Mouse (Mus musculus): Measurements from ENCODE around the gene Cp. TPM values are rescaled to one million over a fixed set of nuclear protein-coding genes. Genes with fewer than 3 reads are reported as not detected.

Cp gene
- polyA plus RNA-seq, 1 experiment from 2014 or later, result 1.1 TPM

GRCm38 (mm10) chr3:19981156-19981555 lies 24.3 kb downstream of the Cp start:
- H3K4me3 ChIP-seq (ENCODE audit: low read depth, low read length), result no peak overlapping the region
- no peaks in the 10 kb centered on the region for H3K27me3 ChIP-seq (ENCODE audit: insufficient read depth, low read length)
- no peak overlapping the region for H3K9ac ChIP-seq
- 79% methylated on average over 2 of the region's 2 CpGs for WGBS
- DNase-seq (no peak), ATAC-seq (ENCODE audit: insufficient read depth) (no peak)
- no peaks in the 10 kb centered on the region for H3K36me3 ChIP-seq (ENCODE audit: insufficient read depth)
- no peaks in the 10 kb centered on the region for H3K4me1 ChIP-seq (ENCODE audit: insufficient read depth)
- H3K27ac ChIP-seq (ENCODE audit: low read depth), result no peak overlapping the region
- TF ChIP-seq CTCF (IDR thresholded peaks at IDR 0.05; ENCODE audit: low read depth), result no peak
- no peaks in the 10 kb centered on the region for H3K9me3 ChIP-seq (ENCODE audit: low read depth, low read length)
- no peak overlapping the region for H3K4me2 ChIP-seq

- H3K4me1 ChIP-seq (ENCODE audit: insufficient read depth), result no peaks in the 10 kb centered on the region
- H3K9ac ChIP-seq, result no peak overlapping the region
- H3K27ac ChIP-seq (ENCODE audit: low read depth), result no peak overlapping the region
- no peak overlapping the region for H3K4me2 ChIP-seq
- DNase-seq (no peak), ATAC-seq (ENCODE audit: insufficient read depth) (no peak)
- no peak for TF ChIP-seq CTCF (IDR thresholded peaks at IDR 0.05; ENCODE audit: low read depth)
- H3K36me3 ChIP-seq (ENCODE audit: insufficient read depth), result no peaks in the 10 kb centered on the region
- no peaks in the 10 kb centered on the region for H3K27me3 ChIP-seq (ENCODE audit: insufficient read depth, low read length)
- no peaks in the 10 kb centered on the region for H3K9me3 ChIP-seq (ENCODE audit: low read depth, low read length)
- no peak overlapping the region for H3K4me3 ChIP-seq (ENCODE audit: low read depth, low read length)
Measured at GRCm38 (mm10) chr3:19982846-19983245, 26.0 kb downstream of the Cp start.

- no peak overlapping the region for H3K27ac ChIP-seq (ENCODE audit: low read depth)
- H3K36me3 ChIP-seq (ENCODE audit: insufficient read depth), result no peaks in the 10 kb centered on the region
- DNase-seq (no peak), ATAC-seq (ENCODE audit: insufficient read depth) (no peak)
- no peaks in the 10 kb centered on the region for H3K27me3 ChIP-seq (ENCODE audit: insufficient read depth, low read length)
- no peak overlapping the region for H3K9ac ChIP-seq
- H3K9me3 ChIP-seq (ENCODE audit: low read depth, low read length), result no peaks in the 10 kb centered on the region
- H3K4me3 ChIP-seq (ENCODE audit: low read depth, low read length), result no peak overlapping the region
- H3K4me2 ChIP-seq, result no peak overlapping the region
- no peak for TF ChIP-seq CTCF (IDR thresholded peaks at IDR 0.05; ENCODE audit: low read depth)
- H3K4me1 ChIP-seq (ENCODE audit: insufficient read depth), result no peaks in the 10 kb centered on the region
- 37% methylated on average over 3 of the region's 3 CpGs for WGBS
Measured at GRCm38 (mm10) chr3:19986123-19986522, 29.3 kb downstream of the Cp start.

GRCm38 (mm10) chr3:19990031-19990430 lies 33.2 kb downstream of the Cp start:
- DNase-seq, result no peak
- WGBS, result 62% methylated on average over 3 of the region's 3 CpGs

GRCm38 (mm10) chr3:19992388-19992787 lies 35.5 kb downstream of the Cp start:
- H3K4me2 ChIP-seq, result no peak overlapping the region
- ATAC-seq (ENCODE audit: insufficient read depth) (no peak), DNase-seq (no peak)
- 75% methylated on average over 4 of the region's 4 CpGs for WGBS
- no peaks in the 10 kb centered on the region for H3K9me3 ChIP-seq (ENCODE audit: low read depth, low read length)
- no peaks in the 10 kb centered on the region for H3K27me3 ChIP-seq (ENCODE audit: insufficient read depth, low read length)
- no peaks in the 10 kb centered on the region for H3K4me1 ChIP-seq (ENCODE audit: insufficient read depth)
- H3K36me3 ChIP-seq (ENCODE audit: insufficient read depth), result 0 out of 2 replicates have a peak, but pooled peaks cover 8% of the 10 kb centered on the region
- H3K4me3 ChIP-seq (ENCODE audit: low read depth, low read length), result no peak overlapping the region
- H3K9ac ChIP-seq, result no peak overlapping the region
- no peak for TF ChIP-seq CTCF (IDR thresholded peaks at IDR 0.05; ENCODE audit: low read depth)
- H3K27ac ChIP-seq (ENCODE audit: low read depth), result no peak overlapping the region

More at GRCm38 (mm10) chr3:19990031-19990430, 33.2 kb downstream of the Cp start:
- H3K4me1 ChIP-seq (ENCODE audit: insufficient read depth), result no peaks in the 10 kb centered on the region
- no peak for ATAC-seq (ENCODE audit: insufficient read depth)
- no peak overlapping the region for H3K9ac ChIP-seq
- H3K27ac ChIP-seq (ENCODE audit: low read depth), result no peak overlapping the region
- H3K27me3 ChIP-seq (ENCODE audit: insufficient read depth, low read length), result no peaks in the 10 kb centered on the region
- H3K36me3 ChIP-seq (ENCODE audit: insufficient read depth), result no peaks in the 10 kb centered on the region
- no peak overlapping the region for H3K4me2 ChIP-seq
- no peaks in the 10 kb centered on the region for H3K9me3 ChIP-seq (ENCODE audit: low read depth, low read length)
- no peak for TF ChIP-seq CTCF (IDR thresholded peaks at IDR 0.05; ENCODE audit: low read depth)
- no peak overlapping the region for H3K4me3 ChIP-seq (ENCODE audit: low read depth, low read length)

GRCm38 (mm10) chr3:19999551-19999950 lies 42.7 kb downstream of the Cp start:
- 0 out of 2 replicates have a peak, but pooled peaks cover 19% of the 10 kb centered on the region for H3K36me3 ChIP-seq (ENCODE audit: insufficient read depth)
- no peak overlapping the region for H3K4me3 ChIP-seq (ENCODE audit: low read depth, low read length)
- no peaks in the 10 kb centered on the region for H3K9me3 ChIP-seq (ENCODE audit: low read depth, low read length)
- no peaks in the 10 kb centered on the region for H3K4me1 ChIP-seq (ENCODE audit: insufficient read depth)
- DNase-seq, result no peak
- WGBS, result 72% methylated on average over 2 of the region's 2 CpGs
- TF ChIP-seq CTCF (IDR thresholded peaks at IDR 0.05; ENCODE audit: low read depth), result no peak
- H3K27me3 ChIP-seq (ENCODE audit: insufficient read depth, low read length), result no peaks in the 10 kb centered on the region
- no peak overlapping the region for H3K4me2 ChIP-seq
- H3K27ac ChIP-seq (ENCODE audit: low read depth), result no peak overlapping the region
- H3K9ac ChIP-seq, result no peak overlapping the region
- ATAC-seq (ENCODE audit: insufficient read depth), result no peak

- no peak for TF ChIP-seq CTCF (IDR thresholded peaks at IDR 0.05; ENCODE audit: low read depth)
- Histone ChIP-seq H3K36me3 (ENCODE audit: insufficient read depth) (0 out of 2 replicates have a peak, but pooled peaks cover 19% of the 10 kb centered on the region), H3K4me2 (no peak overlapping the region), H3K4me3 (ENCODE audit: low read depth, low read length) (no peak overlapping the region), H3K27ac (ENCODE audit: low read depth) (no peak overlapping the region), H3K4me1 (ENCODE audit: insufficient read depth) (no peaks in the 10 kb centered on the region), H3K27me3 (ENCODE audit: insufficient read depth, low read length) (no peaks in the 10 kb centered on the region), H3K9ac (no peak overlapping the region), H3K9me3 (ENCODE audit: low read depth, low read length) (no peaks in the 10 kb centered on the region)
- 77% methylated on average over 4 of the region's 4 CpGs for WGBS
- DNase-seq, result no peak
- ATAC-seq (ENCODE audit: insufficient read depth), result no peak
Measured at GRCm38 (mm10) chr3:20000806-20001205, 44.0 kb downstream of the Cp start.

GRCm38 (mm10) chr3:20002786-20003185 lies 45.9 kb downstream of the Cp start:
- H3K4me3 ChIP-seq (ENCODE audit: low read depth, low read length), result no peak overlapping the region
- H3K27me3 ChIP-seq (ENCODE audit: insufficient read depth, low read length), result no peaks in the 10 kb centered on the region
- H3K4me1 ChIP-seq (ENCODE audit: insufficient read depth), result no peaks in the 10 kb centered on the region
- WGBS, result 77% methylated on average over 5 of the region's 5 CpGs
- no peak overlapping the region for H3K4me2 ChIP-seq
- DNase-seq (no peak), ATAC-seq (ENCODE audit: insufficient read depth) (no peak)
- no peaks in the 10 kb centered on the region for H3K9me3 ChIP-seq (ENCODE audit: low read depth, low read length)
- no peak overlapping the region for H3K27ac ChIP-seq (ENCODE audit: low read depth)
- H3K36me3 ChIP-seq (ENCODE audit: insufficient read depth), result 0 out of 2 replicates have a peak, but pooled peaks cover 11% of the 10 kb centered on the region
- H3K9ac ChIP-seq, result no peak overlapping the region
- peak; percentile 39 for TF ChIP-seq CTCF (IDR thresholded peaks at IDR 0.05; ENCODE audit: low read depth)

Measured in lung, embryonic 14.5 days (tissue).